8 mouse cellular contexts compared by ENCODE assay signal in genomic region chr1:64918810-64919528, GRCm38 (mm10). TPM values are rescaled to one million over a fixed set of nuclear protein-coding genes. Genes with fewer than 3 reads are reported as not detected.
DNase-seq lines count a peak whose midpoint lies in the region; ATAC-seq and TF ChIP-seq lines count a peak whose summit lies in the region.

No protein-coding gene starts in this region.

- no peaks in the 10 kb centered on the region for H3K36me3 ChIP-seq in thymus, adult 2 months (ENCODE audit: control insufficient read depth, insufficient read depth, low read length)
- H3K36me3 ChIP-seq in kidney, postnatal 0 days (ENCODE audit: insufficient read depth, low read length) = 0 out of 2 replicates have a peak, but pooled peaks cover 9% of the 10 kb centered on the region
- H3K36me3 ChIP-seq in lung, postnatal 0 days (ENCODE audit: insufficient read depth, low read length) = peaks cover 10% of the 10 kb centered on the region; the same call in 1 of the 2 replicates
- peaks cover 7% of the 10 kb centered on the region for H3K36me3 ChIP-seq in splenic B cell, adult 2 months (ENCODE audit: control insufficient read depth, insufficient read depth, low read length, poor library complexity, severe bottlenecking)

- H3K27ac ChIP-seq in thymus, adult 2 months (ENCODE audit: control insufficient read depth, insufficient read depth, low read length) = no peak overlapping the region
- H3K27ac ChIP-seq in kidney, postnatal 0 days = no peak overlapping the region
- H3K27ac ChIP-seq in lung, postnatal 0 days (ENCODE audit: low read length) = no peak overlapping the region

- H3K9me3 ChIP-seq in kidney, postnatal 0 days (replicated peaks; ENCODE audit: low read length) = no peaks in the 10 kb centered on the region
- H3K9me3 ChIP-seq in lung, postnatal 0 days (ENCODE audit: low read length) = no peaks in the 10 kb centered on the region

- no peak overlapping the region for H3K4me3 ChIP-seq in thymus, adult 2 months (ENCODE audit: control insufficient read depth, insufficient read depth, low read length)
- H3K4me3 ChIP-seq in kidney, postnatal 0 days (replicated peaks; ENCODE audit: low read depth, low read length) = no peak overlapping the region
- H3K4me3 ChIP-seq in lung, postnatal 0 days (ENCODE audit: low read depth, low read length) = no peak overlapping the region

- no peaks in the 10 kb centered on the region for H3K4me1 ChIP-seq in thymus, adult 2 months (replicated peaks; ENCODE audit: control insufficient read depth, insufficient read depth, low read length)
- peaks cover 3% of the 10 kb centered on the region; the same call in 1 of the 2 replicates for H3K4me1 ChIP-seq in kidney, postnatal 0 days (replicated peaks; ENCODE audit: insufficient read depth, low read length)
- H3K4me1 ChIP-seq in lung, postnatal 0 days (ENCODE audit: insufficient read depth, low read depth, low read length) = 0 out of 2 replicates have a peak, but pooled peaks cover 2% of the 10 kb centered on the region

- no peak overlapping the region for H3K4me2 ChIP-seq in kidney, postnatal 0 days (ENCODE audit: low read length)
- no peak overlapping the region for H3K4me2 ChIP-seq in lung, postnatal 0 days (replicated peaks; ENCODE audit: low read depth, low read length)

- no peak for TF ChIP-seq EP300 in lung, postnatal 0 days (IDR thresholded peaks at IDR 0.05)

- ATAC-seq in kidney, postnatal 0 days (replicated peaks; ENCODE audit: low FRiP score, low read depth) = no peak
- 0 out of 2 replicates have a peak, but pooled peaks have one; percentile 25 for ATAC-seq in lung, postnatal 0 days

- WGBS in thymus, adult 2 months = 72% methylated on average over 14 of the region's 14 CpGs
- whole genome bisulfite sequencing in kidney, postnatal 0 days = 55% methylated on average over 14 of the region's 14 CpGs
- 48% methylated on average over 14 of the region's 14 CpGs for WGBS in lung, postnatal 0 days

- no peak for TF ChIP-seq POLR2A in thymus, adult 2 months (IDR thresholded peaks at IDR 0.05; ENCODE audit: control insufficient read depth, extremely low read depth, insufficient read depth, low read length, poor library complexity)

- no peak overlapping the region for H3K9ac ChIP-seq in kidney, postnatal 0 days (ENCODE audit: low read depth, low read length)
- H3K9ac ChIP-seq in lung, postnatal 0 days (replicated peaks; ENCODE audit: low read depth) = no peak overlapping the region

- no peaks in the 10 kb centered on the region for H3K27me3 ChIP-seq in thymus, adult 2 months (ENCODE audit: control insufficient read depth, insufficient read depth, low read length)
- no peaks in the 10 kb centered on the region for H3K27me3 ChIP-seq in kidney, postnatal 0 days (ENCODE audit: insufficient read depth, low read length)
- no peaks in the 10 kb centered on the region for H3K27me3 ChIP-seq in lung, postnatal 0 days (replicated peaks; ENCODE audit: insufficient read depth, low read length)
- no peaks in the 10 kb centered on the region for H3K27me3 ChIP-seq in splenic B cell, adult 2 months (ENCODE audit: control insufficient read depth, insufficient read depth, low read length, poor library complexity, severe bottlenecking)

- TF ChIP-seq CTCF in thymus, adult 2 months (IDR thresholded peaks at IDR 0.05; ENCODE audit: borderline replicate concordance, control insufficient read depth, extremely low read depth, insufficient read depth, low read length, poor library complexity) = no peak
- peak; percentile 77 for TF ChIP-seq CTCF in kidney, postnatal 0 days (IDR thresholded peaks at IDR 0.05; ENCODE audit: low read depth)
- TF ChIP-seq CTCF in lung, postnatal 0 days (IDR thresholded peaks at IDR 0.05) = peak; percentile 68

- peak; percentile 13 for DNase-seq in thymus, adult 2 months
- DNase-seq in thymus, adult 18-20 months = no peak
- DNase-seq in cerebellum, adult 8-10 months = peak; percentile 59
- peak; percentile 50 to 57 for DNase-seq in heart, adult 9 months (ENCODE audit: low spot score in 2 of 2)
- peak; percentile 88 for DNase-seq in kidney, postnatal 0 days (ENCODE audit: low spot score)
- peak; percentile 79 for DNase-seq in lung, postnatal 0 days (ENCODE audit: low spot score)
- peak; percentile 25 for DNase-seq in splenic B cell, adult 2 months (ENCODE audit: low read depth, low spot score)
- DNase-seq in spleen, postnatal 14 days (ENCODE audit: low spot score in 2 of 2) = no peak

RNA-seq across cellular contexts. Expression of gene Plekhm3, which starts 37.7 kb away (rescaled TPM):
- polyA plus RNA-seq in thymus, adult 2 months (2012; rRNA removed) = 4.4 and 4.8 TPM in 2 replicates
- 3.5 and 4.0 TPM in 2 replicates for polyA plus RNA-seq in kidney, postnatal 0 days (2015; fragmentation: Nextera tagmentation; extraction: Ambion mirVana)
- polyA plus RNA-seq in lung, postnatal 0 days (2015; fragmentation: Nextera tagmentation; extraction: Ambion mirVana) = 4.7 and 5.8 TPM in 2 replicates

Comparison
In these comparisons a context has a peak if more than half of its experiments do, and no peak if none do; other contexts are left out.
1. DNase-seq: peak in thymus, adult 2 months (single experiment), cerebellum, adult 8-10 months (single experiment), heart, adult 9 months (2 of 2), kidney, postnatal 0 days (single experiment), lung, postnatal 0 days (single experiment) and splenic B cell, adult 2 months (single experiment); none in thymus, adult 18-20 months (0 of 2) and spleen, postnatal 14 days (0 of 2).